Mouse (Mus musculus) stomach, postnatal 0 days (tissue): ENCODE data around the gene Tma7.

Experiments used
- CTCF ChIP-seq: IDR thresholded peaks from 2 replicates; pipeline ENCODE4 v1.5.1; 2016; ENCODE audit warnings: antibody characterized with exemption, low read depth, mild to moderate bottlenecking, moderate library complexity
- EP300 ChIP-seq: optimal IDR thresholded peaks from 2 replicates; pipeline ENCODE3; 2016; ENCODE audit warnings: antibody characterized with exemption

- TF ChIP-seq EP300 (no peak), CTCF (no peak)
These were observed 31.9 kb upstream of the Tma7 start for GRCm38 (mm10) chr9:109114276-109114675.
